Mouse (Mus musculus): ENCODE data around the gene Depdc1b. TPM values are rescaled to one million over a fixed set of nuclear protein-coding genes. Genes with fewer than 3 reads are reported as not detected.

Gene Depdc1b
- total and polyA plus RNA-seq, 3 experiments, result 21.2 to 25.3 TPM; not detected in 1

GRCm38 (mm10) chr13:108284312-108284711, 31.8 kb upstream of the Depdc1b start:
- H3K36me3 ChIP-seq (ENCODE audit: control insufficient read depth in 1 of 2, insufficient read depth in 2 of 2, low read length in 2 of 2), result peaks cover 0 to 3% of the 10 kb centered on the region in 2 experiments; a peak in 1 of 4 replicates
- TF ChIP-seq NRF1 (IDR thresholded peaks at IDR 0.05; ENCODE audit: insufficient read depth, low read depth, low read length, poor library complexity, severe bottlenecking), result no peak
- TF ChIP-seq JUND (IDR thresholded peaks at IDR 0.05; ENCODE audit: low read depth, low read length), result no peak
- TF ChIP-seq MXI1 (IDR thresholded peaks at IDR 0.05; ENCODE audit: low read depth, low read length), result no peak
- no peak for TF ChIP-seq NELFE (IDR thresholded peaks at IDR 0.05; ENCODE audit: low read depth, low read length)
- no peak for TF ChIP-seq SMC3 (IDR thresholded peaks at IDR 0.05; ENCODE audit: low read depth, low read length)
- no peak for TF ChIP-seq ZC3H11A (IDR thresholded peaks at IDR 0.05; ENCODE audit: low read depth, low read length)
- no peak for TF ChIP-seq POLR2A (IDR thresholded peaks at IDR 0.05; ENCODE audit: control insufficient read depth in 1 of 2, insufficient read depth in 1 of 2, low read depth in 1 of 2, low read length in 2 of 2, poor library complexity in 1 of 2)
- TF ChIP-seq MAX (IDR thresholded peaks at IDR 0.05; ENCODE audit: low read length), result no peak
- no peak for TF ChIP-seq GATA1 (IDR thresholded peaks at IDR 0.05; ENCODE audit: low read depth, low read length)
- TF ChIP-seq USF1 (IDR thresholded peaks at IDR 0.05; ENCODE audit: low read depth, low read length), result no peak
- TF ChIP-seq ETS1 (IDR thresholded peaks at IDR 0.05; ENCODE audit: low read depth, low read length), result no peak
- TF ChIP-seq GABPA (IDR thresholded peaks at IDR 0.05; ENCODE audit: low read depth, low read length), result no peak
- no peak for TF ChIP-seq ZMIZ1 (IDR thresholded peaks at IDR 0.05; ENCODE audit: low read depth, low read length)
- TF ChIP-seq CTCF (IDR thresholded peaks at IDR 0.05 in 2 of 3, conservative IDR thresholded peaks at IDR 0.05 in 1 of 3; ENCODE audit: control insufficient read depth in 1 of 3, insufficient read depth in 1 of 3, low read depth in 2 of 3, low read length in 3 of 3, poor library complexity in 1 of 3, severe bottlenecking in 1 of 3), result no peak
- no peak for TF ChIP-seq MAZ (IDR thresholded peaks at IDR 0.05; ENCODE audit: low read depth, low read length)
- no peak for TF ChIP-seq TAL1 (IDR thresholded peaks at IDR 0.05; ENCODE audit: low read length)

GRCm38 (mm10) chr13:108287953-108288352, 28.2 kb upstream of the Depdc1b start:
- peak; percentile 40 for DNase-seq (ENCODE audit: low read depth, low spot score)
- Histone ChIP-seq H3K9me3 (replicated peaks; ENCODE audit: insufficient read depth, low read length) (no peaks in the 10 kb centered on the region), H3K27ac (ENCODE audit: control insufficient read depth, low read depth, low read length) (no peak overlapping the region), H3K4me3 (ENCODE audit: control insufficient read depth in 1 of 2, insufficient read depth in 1 of 2, low read depth in 2 of 2, low read length in 2 of 2) (no peak overlapping the region), H3K9ac (ENCODE audit: control insufficient read depth, low read depth, low read length, poor library complexity, severe bottlenecking) (no peak overlapping the region), H3K36me3 (ENCODE audit: control insufficient read depth in 1 of 2, insufficient read depth in 2 of 2, low read length in 2 of 2) (peaks cover 0 to 9% of the 10 kb centered on the region in 2 experiments; a peak in 2 of 4 replicates), H3K27me3 (ENCODE audit: control insufficient read depth in 1 of 2, insufficient read depth in 2 of 2, low read length in 2 of 2) (no peaks in the 10 kb centered on the region; a peak in 1 of 4 replicates), H3K4me1 (ENCODE audit: control insufficient read depth in 1 of 2, insufficient read depth in 2 of 2, low read length in 2 of 2) (peaks cover 5 to 10% of the 10 kb centered on the region in 2 experiments; a peak in 3 of 4 replicates), H3K79me2 (ENCODE audit: control insufficient read depth, insufficient read depth, low read length, poor library complexity) (no peaks in the 10 kb centered on the region)
- TF ChIP-seq CTCF (IDR thresholded peaks at IDR 0.05 in 2 of 3, conservative IDR thresholded peaks at IDR 0.05 in 1 of 3; ENCODE audit: control insufficient read depth in 1 of 3, insufficient read depth in 1 of 3, low read depth in 2 of 3, low read length in 3 of 3, poor library complexity in 1 of 3, severe bottlenecking in 1 of 3) (no peak), CHD1 (IDR thresholded peaks at IDR 0.05; ENCODE audit: low read depth, low read length) (no peak), POLR2A (IDR thresholded peaks at IDR 0.05; ENCODE audit: control insufficient read depth in 1 of 2, insufficient read depth in 1 of 2, low read depth in 1 of 2, low read length in 2 of 2, poor library complexity in 1 of 2) (no peak), ZKSCAN1 (IDR thresholded peaks at IDR 0.05; ENCODE audit: low read depth, low read length) (no peak), MAFK (IDR thresholded peaks at IDR 0.05; ENCODE audit: borderline replicate concordance, low read depth, low read length) (no peak), RCOR1 (IDR thresholded peaks at IDR 0.05; ENCODE audit: low read depth, low read length) (no peak), POLR2AphosphoS5 (IDR thresholded peaks at IDR 0.05; ENCODE audit: borderline replicate concordance, low read depth, low read length) (no peak), TCF12 (IDR thresholded peaks at IDR 0.05; ENCODE audit: low read depth, low read length) (no peak), TAL1 (IDR thresholded peaks at IDR 0.05; ENCODE audit: low read length) (no peak), CHD2 (IDR thresholded peaks at IDR 0.05; ENCODE audit: low read length) (no peak), USF2 (IDR thresholded peaks at IDR 0.05; ENCODE audit: borderline replicate concordance in 1 of 2, insufficient read depth in 1 of 2, low read depth in 1 of 2, low read length in 2 of 2) (no peak)

More at GRCm38 (mm10) chr13:108284312-108284711, 31.8 kb upstream of the Depdc1b start:
- Histone ChIP-seq H3K9me3 (replicated peaks; ENCODE audit: insufficient read depth, low read length) (no peaks in the 10 kb centered on the region), H3K4me1 (ENCODE audit: control insufficient read depth in 1 of 2, insufficient read depth in 2 of 2, low read length in 2 of 2) (peaks cover 0 to 6% of the 10 kb centered on the region in 2 experiments; a peak in 1 of 4 replicates), H3K9ac (ENCODE audit: control insufficient read depth, low read depth, low read length, poor library complexity, severe bottlenecking) (no peak overlapping the region), H3K79me2 (ENCODE audit: control insufficient read depth, insufficient read depth, low read length, poor library complexity) (no peaks in the 10 kb centered on the region), H3K27ac (ENCODE audit: control insufficient read depth, low read depth, low read length) (no peak overlapping the region), H3K27me3 (ENCODE audit: control insufficient read depth in 1 of 2, insufficient read depth in 2 of 2, low read length in 2 of 2) (peaks cover 4 to 5% of the 10 kb centered on the region in 2 experiments; a peak in 3 of 4 replicates), H3K4me3 (ENCODE audit: control insufficient read depth in 1 of 2, insufficient read depth in 1 of 2, low read depth in 2 of 2, low read length in 2 of 2) (no peak overlapping the region)
- no peak for DNase-seq (ENCODE audit: low read depth, low spot score)

All from MEL (cell line).